Mouse (Mus musculus) layer of hippocampus, adult 18-20 months (tissue): ENCODE results near the gene Arhgap9. TPM values are rescaled to one million over a fixed set of nuclear protein-coding genes. Genes with fewer than 3 reads are reported as not detected.

Source experiments
- DNase-seq, 2 experiments: peaks; one replicate each; pipeline ENCODE4 v3.0.0; 2022; ENCODE audit warnings: low spot score in 2 of 2
- long read RNA-seq: library from polyadenylated mRNA; stranded (forward); transcript quantifications from one replicate; pipeline ENCODE4 v2.0.0, GENCODE M21; 2021
- total RNA-seq, 2 experiments: library from RNA; stranded (reverse); gene quantifications; 2 replicates each; pipeline ENCODE4 v1.2.3; 2021

Gene Arhgap9
- under 1 TPM; 0.84 to 0.92 TPM for total RNA-seq
- long read RNA-seq = 0 reads

DNA sequence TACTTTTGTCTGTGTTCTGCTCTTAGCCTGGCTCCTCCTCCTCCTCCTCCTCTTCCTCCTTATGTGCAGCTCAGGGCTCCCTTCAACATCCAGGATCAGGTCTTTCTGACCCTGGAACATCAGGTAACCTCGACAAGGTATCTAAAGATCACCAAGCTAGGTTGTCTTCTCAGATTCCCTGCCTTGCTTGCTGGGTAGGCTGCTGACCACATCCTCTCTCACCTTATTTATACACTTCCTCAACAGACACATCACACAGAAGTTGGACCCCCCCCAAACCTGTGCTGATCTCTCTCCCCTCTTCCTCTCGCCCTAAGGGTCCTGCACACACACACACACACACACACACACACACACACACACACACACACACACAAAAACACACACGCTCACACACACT, at the start of gene Arhgap9:
Arhgap9 (plus strand) TSS at position 344 of the 400 bp plus-strand sequence.
- DNase-seq = no peak

GRCm38 (mm10) chr10:127272371-127272770, 49.4 kb upstream of the Arhgap9 start:
- no peak for DNase-seq

DNA sequence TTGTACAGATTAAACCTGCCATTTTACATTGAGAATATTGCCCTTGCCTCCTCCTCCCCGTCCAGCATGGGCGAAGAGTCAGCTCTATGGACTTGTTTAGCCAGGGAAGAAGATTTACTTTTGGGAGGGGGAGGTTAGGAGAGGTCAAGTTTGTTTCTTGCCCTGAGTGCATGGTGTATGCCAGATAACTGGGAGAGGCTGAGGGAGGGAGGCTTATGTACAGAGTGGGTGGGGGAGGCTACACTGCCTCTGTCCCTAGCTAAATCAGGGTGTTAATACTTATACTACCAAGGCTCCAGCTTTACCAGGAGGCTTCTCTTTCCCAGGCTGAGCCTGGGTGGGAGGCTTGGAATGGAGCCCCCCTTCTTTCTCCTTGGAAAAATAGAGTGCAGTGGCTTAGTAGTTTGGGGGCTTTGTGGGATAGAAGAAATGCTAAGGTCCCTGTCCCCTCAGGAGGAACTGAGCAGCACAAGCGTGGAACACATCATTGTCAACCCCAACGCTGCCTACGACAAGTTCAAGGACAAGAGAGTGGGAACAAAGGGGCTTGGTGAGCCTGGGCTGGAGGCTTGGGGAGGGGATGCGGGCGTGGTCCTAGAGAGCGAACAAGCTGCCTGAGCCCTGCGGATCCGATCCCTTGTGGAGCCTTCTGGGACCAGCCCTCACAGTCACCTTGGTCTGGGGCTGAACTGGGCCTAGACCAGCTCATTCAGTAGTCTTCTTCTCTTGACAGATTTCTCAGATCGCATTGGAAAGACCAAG, 47.3 kb upstream of the Arhgap9 start:
- DNase-seq = no peak

- DNase-seq = no peak
Measured at GRCm38 (mm10) chr10:127279730-127280129, 42.0 kb upstream of the Arhgap9 start.

DNA sequence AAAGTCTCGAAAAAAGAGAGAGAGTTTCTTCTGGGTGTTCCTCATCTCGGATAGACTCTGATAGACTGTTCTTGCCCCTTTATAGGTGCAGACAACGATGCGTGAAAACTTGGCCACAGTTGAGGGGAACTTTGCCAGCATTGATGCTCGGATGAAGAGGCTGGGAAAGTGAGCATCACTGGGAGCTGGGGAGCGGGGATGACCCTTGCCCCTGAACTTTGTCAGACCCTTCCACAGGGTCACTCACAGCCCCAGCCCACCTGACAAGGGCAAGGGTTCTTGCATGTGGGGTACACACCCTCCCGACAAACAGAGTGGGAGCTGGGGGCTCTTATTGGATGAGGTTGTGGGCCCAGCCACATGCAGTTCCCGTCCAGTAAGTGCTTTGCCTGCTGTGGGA, 40.4 kb upstream of the Arhgap9 start:
- no peak for DNase-seq

GRCm38 (mm10) chr10:127282620-127283215, 39.0 kb upstream of the Arhgap9 start:
- no peak for DNase-seq

DNA sequence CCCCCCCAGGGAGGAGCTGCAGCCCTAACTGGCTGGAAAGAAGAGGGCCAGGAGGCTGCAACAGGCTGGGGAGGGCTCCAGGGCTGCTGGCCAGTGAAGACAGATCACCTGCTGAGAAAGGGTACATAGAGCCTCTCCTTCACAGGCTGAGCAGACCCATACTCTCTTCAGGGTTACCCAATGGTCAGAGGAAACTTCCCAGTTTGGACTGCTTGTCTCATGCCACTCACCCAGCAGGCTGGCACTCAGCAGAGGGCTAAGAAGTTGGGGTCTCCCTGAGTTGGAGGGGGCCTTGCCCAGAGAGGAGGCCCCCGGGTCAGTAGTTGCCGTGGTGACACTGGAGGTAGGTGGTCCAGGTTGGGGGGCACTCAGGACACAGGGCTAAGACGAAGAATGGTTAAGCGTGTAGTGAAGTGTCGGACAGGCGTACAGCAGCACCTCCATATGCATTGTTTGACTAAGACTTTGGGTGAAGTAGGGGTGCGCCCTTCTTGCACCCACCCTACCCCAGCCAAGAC, 37.6 kb upstream of the Arhgap9 start:
- DNase-seq = no peak

GRCm38 (mm10) chr10:127284724-127285500, 36.9 kb upstream of the Arhgap9 start:
- DNase-seq = no peak

DNA sequence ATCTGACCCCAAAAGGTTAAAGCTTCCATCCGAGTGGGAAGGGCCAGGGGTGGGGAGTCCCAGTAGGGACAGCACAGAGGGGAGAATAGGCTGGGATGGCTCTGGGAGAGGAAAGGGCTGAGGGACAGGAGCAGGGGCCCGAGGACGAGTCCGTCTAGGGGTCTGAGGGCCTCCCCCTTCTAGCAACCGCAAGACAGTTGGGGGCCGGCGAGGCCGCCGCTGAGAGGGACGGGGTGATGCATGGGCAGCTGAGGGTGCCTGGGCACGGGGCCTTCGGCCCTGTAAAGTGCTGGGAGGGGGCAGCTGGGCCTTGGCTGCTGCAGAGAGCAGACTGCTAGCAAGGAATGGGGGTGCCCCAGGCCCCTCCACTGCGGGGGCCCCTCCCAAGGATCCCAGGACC, 36.1 kb upstream of the Arhgap9 start:
- DNase-seq = no peak

DNA sequence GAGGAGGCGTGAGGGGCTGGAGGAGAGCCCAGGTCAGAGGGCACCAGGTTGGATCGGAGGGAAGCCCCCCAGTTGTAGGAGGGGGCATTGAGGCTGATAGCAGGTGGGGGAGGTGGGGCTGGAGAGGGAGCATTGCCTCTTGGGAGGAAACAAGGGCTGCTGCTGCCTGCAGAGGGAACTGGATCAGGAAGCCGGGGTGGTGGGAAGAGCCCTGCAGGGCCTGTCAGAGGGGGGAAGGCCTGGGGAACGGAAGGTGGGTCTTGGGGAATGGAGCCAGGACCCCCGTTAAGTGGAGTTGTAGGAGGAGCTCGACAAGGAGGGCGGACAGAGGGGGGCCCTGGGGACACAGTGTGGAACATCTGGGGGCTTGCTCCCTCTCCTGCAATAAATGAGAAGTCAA, 35.6 kb upstream of the Arhgap9 start:
- no peak for DNase-seq

GRCm38 (mm10) chr10:127286730-127287129, 35.0 kb upstream of the Arhgap9 start:
- no peak for DNase-seq

GRCm38 (mm10) chr10:127287271-127287935, 34.4 kb upstream of the Arhgap9 start:
- no peak for DNase-seq

- DNase-seq = no peak
Measured at GRCm38 (mm10) chr10:127287936-127288293, 33.8 kb upstream of the Arhgap9 start.

DNA sequence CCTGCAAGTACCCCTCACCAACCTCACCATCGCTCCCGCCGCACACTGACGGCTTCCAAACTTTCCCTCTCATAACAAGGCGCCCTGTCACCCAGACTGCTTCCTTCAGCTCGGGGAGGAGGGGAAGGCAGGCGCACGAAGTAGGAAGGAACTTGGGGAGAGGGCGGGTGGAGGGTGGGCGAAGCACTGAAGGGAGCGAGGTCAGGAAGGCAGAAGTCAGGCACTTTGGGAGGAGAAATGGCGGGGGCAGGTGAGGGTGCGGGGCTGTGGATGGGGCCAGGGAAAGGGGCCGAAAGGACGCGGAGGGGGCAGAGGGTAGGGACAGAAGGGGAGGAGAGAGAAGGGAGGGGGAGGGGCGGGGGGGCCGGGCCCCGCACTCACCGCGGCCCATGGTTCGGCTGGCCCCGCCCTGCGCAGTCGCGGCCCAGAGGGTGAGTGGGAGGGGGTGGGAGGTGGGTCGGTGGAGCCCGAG, 33.4 kb upstream of the Arhgap9 start:
- no peak for DNase-seq

DNA sequence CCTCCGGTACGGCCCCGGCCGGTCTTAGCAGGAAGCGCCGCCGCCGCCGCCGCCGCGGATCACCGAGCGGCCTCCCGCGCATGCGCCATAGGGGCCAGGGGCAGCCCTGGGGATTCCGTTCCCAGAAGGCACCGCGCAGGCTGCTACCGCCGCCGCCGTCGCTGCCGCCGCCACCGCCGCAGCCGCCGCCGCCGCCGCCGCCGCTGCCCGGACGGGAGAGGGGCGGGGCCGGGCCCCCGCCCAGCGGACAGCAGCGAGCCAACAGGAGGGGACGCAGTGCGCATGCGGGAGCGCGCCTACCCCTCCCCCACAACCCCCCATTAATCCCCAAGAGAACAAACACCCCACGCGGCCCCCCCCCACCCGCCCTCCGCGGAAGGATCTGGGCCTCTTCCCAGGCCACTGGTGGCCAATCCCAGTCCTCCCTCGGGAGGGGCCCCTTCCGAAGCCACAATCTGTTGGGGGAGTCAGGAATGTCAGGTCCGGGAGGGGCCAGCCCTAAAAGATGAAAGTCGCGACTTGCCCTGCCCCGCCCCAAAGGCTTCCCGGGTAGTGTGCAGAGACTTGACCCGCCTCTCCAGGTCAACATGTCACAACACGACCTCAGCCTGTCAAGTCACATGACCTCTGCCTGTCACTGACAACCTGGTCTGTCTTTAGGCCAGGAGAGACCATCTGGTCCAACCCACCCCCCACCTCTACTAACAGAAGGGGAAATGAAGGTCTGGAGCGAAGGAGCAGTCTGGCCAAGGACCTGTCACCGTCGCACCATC, 32.8 kb upstream of the Arhgap9 start, which contains the start of gene Mbd6:
Mbd6 (minus strand) TSS at position 219 of the 773 bp plus-strand sequence.
- peak; percentile 76 to 88 for DNase-seq

DNA sequence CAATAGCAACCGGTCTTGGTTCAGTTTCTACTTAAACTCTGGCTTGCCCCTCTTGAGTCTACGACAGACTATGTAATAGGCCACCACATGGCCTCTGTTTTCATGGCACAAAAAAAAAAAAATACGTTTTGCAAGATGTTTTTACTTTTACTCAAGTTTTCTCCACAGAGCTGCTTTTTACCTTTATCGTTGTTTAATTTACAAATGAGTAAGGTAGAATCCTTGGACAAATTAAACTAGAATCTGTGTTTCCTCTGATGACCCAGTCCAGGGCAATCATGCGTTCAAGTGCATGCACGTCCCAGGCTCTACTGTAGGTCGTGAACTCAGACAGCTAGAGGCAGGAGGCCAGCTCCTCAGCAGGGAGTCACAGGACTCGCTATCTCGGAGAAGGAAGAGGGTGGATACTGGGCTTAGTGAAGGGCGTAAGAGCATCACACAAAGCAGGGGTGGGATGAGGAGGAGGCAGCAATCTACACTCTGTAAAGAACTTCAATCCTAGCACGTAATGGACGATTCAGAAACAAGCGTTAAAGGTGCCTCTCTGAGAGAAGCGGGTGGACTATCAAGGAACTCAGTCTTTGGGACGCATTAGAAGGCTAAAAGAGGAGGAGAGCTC, 32.1 kb upstream of the Arhgap9 start:
- peak in 1 of 2 experiments; percentile 50 for DNase-seq

DNA sequence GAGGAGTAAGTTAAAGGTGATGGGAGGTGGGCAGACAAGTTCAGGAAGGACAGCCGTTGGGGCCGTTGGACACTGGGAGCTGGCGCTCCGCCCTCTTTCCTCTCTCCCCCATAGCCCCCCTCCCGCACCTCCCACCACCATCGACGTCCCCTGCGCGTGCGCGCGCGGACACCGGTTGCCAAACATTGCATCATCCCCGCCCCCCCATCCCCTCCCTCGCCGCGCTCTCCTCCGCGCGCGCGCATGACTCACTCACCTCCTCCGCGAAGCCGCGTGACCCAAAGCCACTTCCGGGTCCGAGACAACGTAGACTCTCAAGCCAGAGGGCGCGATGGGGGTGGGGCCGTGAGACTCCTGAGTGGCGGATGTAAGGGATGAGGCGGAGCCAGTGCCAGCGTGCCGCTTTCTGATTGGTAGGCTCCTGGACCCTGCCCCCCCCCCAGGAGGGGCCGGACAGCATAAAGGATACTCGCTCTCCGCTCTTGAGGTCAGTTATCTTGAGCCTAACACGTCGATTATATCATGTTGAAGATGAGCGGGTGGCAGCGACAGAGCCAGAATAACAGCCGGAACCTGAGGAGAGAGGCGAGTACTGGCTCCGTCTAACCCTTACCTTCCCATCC, 31.3 kb upstream of the Arhgap9 start:
- DNase-seq = peak; percentile 98 to 100

DNA sequence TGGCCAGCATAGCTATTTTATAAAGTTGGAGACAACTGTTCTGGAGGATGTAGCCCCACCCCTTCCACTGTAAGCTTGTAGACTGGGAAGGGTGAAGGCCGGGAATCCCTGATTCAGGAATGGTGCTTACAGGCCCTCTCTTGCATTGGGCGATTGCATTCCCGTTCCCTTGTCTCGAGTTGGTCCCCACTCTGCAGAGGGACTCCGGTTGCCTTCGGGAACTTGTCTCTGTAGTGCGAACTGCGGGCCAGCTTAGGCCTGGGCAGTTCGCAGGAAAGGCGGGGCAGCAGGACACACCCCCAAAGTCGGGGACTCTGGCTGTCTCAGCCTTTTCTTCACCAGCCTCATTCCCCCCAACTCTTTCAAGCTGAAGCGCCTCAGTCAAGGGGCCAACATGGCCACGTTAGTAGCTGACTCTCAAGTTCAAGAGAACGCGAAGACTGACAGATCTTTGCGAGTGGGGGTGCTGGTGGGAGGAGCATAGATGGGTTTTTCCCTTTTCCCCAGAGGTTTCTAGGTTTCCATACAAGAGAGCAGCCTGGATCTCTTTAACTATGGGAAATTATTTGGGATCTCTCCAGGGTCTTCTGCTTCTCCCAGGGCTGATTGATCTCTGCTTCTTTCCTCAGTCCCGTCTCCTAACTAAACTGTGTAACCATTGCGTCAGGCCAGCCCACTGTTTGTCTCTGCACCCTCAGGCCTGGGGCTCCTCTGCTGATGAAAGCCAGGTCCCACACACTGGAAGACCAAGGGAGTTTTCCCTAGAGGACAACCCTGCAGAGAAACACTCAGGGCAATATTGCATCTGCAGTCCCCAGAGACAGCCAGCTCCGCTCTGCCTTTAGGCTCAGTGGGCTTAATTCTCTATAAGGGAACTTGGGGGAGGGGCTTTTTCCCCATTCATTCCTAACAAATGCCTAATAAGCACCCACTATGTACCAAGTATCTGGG, 30.6 kb upstream of the Arhgap9 start:
- peak in 1 of 2 experiments; percentile 20 for DNase-seq
